ENCODE assay signal across 22 mouse cellular contexts in genomic region chrX:87854107-87854506, GRCm38 (mm10).
DNase-seq lines count a peak whose midpoint lies in the region; ATAC-seq and TF ChIP-seq lines count a peak whose summit lies in the region.
"Had no signal": no experiment of that assay in that cellular context is flagged by ENCODE, and none has a peak within 500 bp of the region (broad histone marks: within the 10 kb centered on the region; RNA-seq: fewer than 3 reads in every experiment).

No protein-coding gene starts in this region.

- no peaks in the 10 kb centered on the region for H3K9me3 ChIP-seq in forebrain, embryonic 15.5 days
- H3K9me3 ChIP-seq in forebrain, embryonic 11.5 days (ENCODE audit: control insufficient read depth, low read length): no peaks in the 10 kb centered on the region
- H3K9me3 ChIP-seq: embryonic facial prominence, embryonic 10.5 days; heart, embryonic 10.5 days; hindbrain, embryonic 12.5 days had no signal

- no peak for TF ChIP-seq POLR2A in brain, embryonic 14.5 days (IDR thresholded peaks at IDR 0.05; ENCODE audit: borderline replicate concordance, extremely low read depth, insufficient read depth, insufficient read length, poor library complexity, severe bottlenecking)
- no peak for TF ChIP-seq POLR2A in heart, adult 2 months (IDR thresholded peaks at IDR 0.05; ENCODE audit: insufficient read depth, low read depth, low read length)

- TF ChIP-seq EP300 in heart, adult 2 months (IDR thresholded peaks at IDR 0.05; ENCODE audit: insufficient read depth, low read depth, low read length): no peak

- intact Hi-C loops in heart, adult 2 months (cut with DNase I): no loop called here
- intact Hi-C loops in gastrocnemius, postnatal 36 days (cut with DNase I): no loop called here

- no peak overlapping the region for H3K4me2 ChIP-seq in forebrain, embryonic 15.5 days (replicated peaks)
- no peak overlapping the region for H3K4me2 ChIP-seq in forebrain, embryonic 11.5 days (ENCODE audit: low read depth, low read length, severe bottlenecking)
- H3K4me2 ChIP-seq: hindbrain, embryonic 12.5 days had no signal

- no peak overlapping the region for H3K9ac ChIP-seq in forebrain, embryonic 15.5 days (replicated peaks)
- no peak overlapping the region for H3K9ac ChIP-seq in forebrain, embryonic 11.5 days (ENCODE audit: low read length)
- H3K9ac ChIP-seq in heart, adult 2 months (ENCODE audit: low read depth, low read length): no peak overlapping the region
- H3K9ac ChIP-seq: hindbrain, embryonic 12.5 days had no signal

- no peaks in the 10 kb centered on the region for H3K36me3 ChIP-seq in forebrain, embryonic 15.5 days
- no peaks in the 10 kb centered on the region for H3K36me3 ChIP-seq in forebrain, embryonic 11.5 days (ENCODE audit: control insufficient read depth, insufficient read depth, low read length)
- no peaks in the 10 kb centered on the region for H3K36me3 ChIP-seq in heart, adult 2 months (ENCODE audit: control insufficient read depth, insufficient read depth, low read length)
- H3K36me3 ChIP-seq: embryonic facial prominence, embryonic 10.5 days; heart, embryonic 10.5 days; hindbrain, embryonic 12.5 days had no signal

- no peak for TF ChIP-seq CTCF in brain, embryonic 14.5 days (IDR thresholded peaks at IDR 0.05; ENCODE audit: borderline replicate concordance, extremely low read depth, insufficient read depth, insufficient read length)
- no peak for TF ChIP-seq CTCF in heart, adult 2 months (IDR thresholded peaks at IDR 0.05)

- 41% methylated on average over 2 of the region's 2 CpGs for whole genome bisulfite sequencing in forebrain, embryonic 15.5 days
- WGBS in forebrain, embryonic 11.5 days: 80% methylated on average over 2 of the region's 2 CpGs
- WGBS in heart, adult 2 months: 74% methylated on average over 2 of the region's 2 CpGs

- no peaks in the 10 kb centered on the region for H3K4me1 ChIP-seq in forebrain, embryonic 15.5 days
- H3K4me1 ChIP-seq in forebrain, embryonic 11.5 days (replicated peaks; ENCODE audit: control insufficient read depth, insufficient read depth, low read length): no peaks in the 10 kb centered on the region
- H3K4me1 ChIP-seq in heart, adult 2 months (ENCODE audit: control insufficient read depth, insufficient read depth, low read length): no peaks in the 10 kb centered on the region
- H3K4me1 ChIP-seq: embryonic facial prominence, embryonic 10.5 days; heart, embryonic 10.5 days; hindbrain, embryonic 12.5 days had no signal

- no peak for DNase-seq in forebrain, embryonic 11.5 days (ENCODE audit: low spot score)
- DNase-seq in Muller cell, postnatal 12 days (ENCODE audit: inconsistent ontology term): peak; percentile 60
- DNase-seq in brain, embryonic 14.5 days (ENCODE audit: low read depth): peak; percentile 74
- DNase-seq in retina, embryonic 14.5 days (ENCODE audit: low spot score): peak; percentile 1
- no peak for DNase-seq in heart, adult 2 months
- DNase-seq in gastrocnemius, postnatal 36 days: no peak
- DNase-seq: adrenal gland, adult 8-10 months; adrenal gland, postnatal 36 days; cerebellum, adult 18-20 months; cerebellum, adult 9-11 months; cerebellum, postnatal 36 days; gastrocnemius, adult 2 months; gastrocnemius, postnatal 25 days; heart, postnatal 10 days; heart, postnatal 4 days; kidney, adult 11 months had no signal

- H3K79me2 ChIP-seq in heart, adult 2 months (replicated peaks; ENCODE audit: control insufficient read depth, insufficient read depth, low read length): no peaks in the 10 kb centered on the region

- no peaks in the 10 kb centered on the region for H3K27me3 ChIP-seq in forebrain, embryonic 15.5 days
- no peaks in the 10 kb centered on the region for H3K27me3 ChIP-seq in forebrain, embryonic 11.5 days (ENCODE audit: control insufficient read depth, insufficient read depth, low read length)
- no peaks in the 10 kb centered on the region for H3K27me3 ChIP-seq in heart, adult 2 months (ENCODE audit: control insufficient read depth, insufficient read depth, low read length)
- H3K27me3 ChIP-seq: CH12.LX; hindbrain, embryonic 12.5 days had no signal

- peak; percentile 68; the same call in 1 of the 2 replicates for ATAC-seq in forebrain, embryonic 15.5 days (replicated peaks)
- ATAC-seq in forebrain, embryonic 11.5 days (replicated peaks; ENCODE audit: low FRiP score): no peak
- ATAC-seq: hindbrain, postnatal 0 days had no signal

- no peak overlapping the region for H3K27ac ChIP-seq in forebrain, embryonic 15.5 days (replicated peaks)
- no peak overlapping the region for H3K27ac ChIP-seq in forebrain, embryonic 11.5 days (ENCODE audit: low read depth, low read length)
- H3K27ac ChIP-seq in heart, adult 2 months: no peak overlapping the region
- H3K27ac ChIP-seq: embryonic facial prominence, embryonic 10.5 days; gastrocnemius, adult 2 months; heart, embryonic 10.5 days; hindbrain, embryonic 12.5 days; hindbrain, postnatal 0 days had no signal

- no peak overlapping the region for H3K4me3 ChIP-seq in forebrain, embryonic 15.5 days
- H3K4me3 ChIP-seq in forebrain, embryonic 11.5 days (ENCODE audit: low read depth, low read length): no peak overlapping the region
- no peak overlapping the region for H3K4me3 ChIP-seq in heart, adult 2 months
- H3K4me3 ChIP-seq: embryonic facial prominence, embryonic 10.5 days; gastrocnemius, adult 2 months; heart, embryonic 10.5 days; hindbrain, embryonic 12.5 days had no signal

Comparison
In these comparisons a context has a peak if more than half of its experiments do, and no peak if none do; other contexts are left out.
1. DNase-seq: peak in Muller cell, postnatal 12 days (single experiment), brain, embryonic 14.5 days (single experiment) and retina, embryonic 14.5 days (single experiment); none in forebrain, embryonic 11.5 days (single experiment), heart, adult 2 months (0 of 2) and gastrocnemius, postnatal 36 days (0 of 2).